Mouse (Mus musculus) neural tube, embryonic 11.5 days (tissue): ENCODE data around the gene Zfp984. TPM values are rescaled to one million over a fixed set of nuclear protein-coding genes. Genes with fewer than 3 reads are reported as not detected.
"Not testable (repeated sequence)": the region's sequence is repeated elsewhere in the genome, so short reads cannot be mapped to it uniquely, and the experiment has no call there.

ENCODE experiments used
- ATAC-seq: fragments of 200-750 bp; cut with Nextera tagmentation; 2 replicates; pipeline ENCODE4 v1.8.0; 2017; ENCODE audit warnings: moderate number of reproducible peaks, mild to moderate bottlenecking, moderate TSS enrichment, moderate library complexity; ENCODE audit not compliant: insufficient read depth, low FRiP score, low TSS enrichment
- DNase-seq: peaks from one replicate; pipeline ENCODE4 v3.0.0-alpha.2; 2015; ENCODE audit warnings: low spot score
- H3K27ac ChIP-seq: fragments of 300-500 bp; sonication (generic); 2 replicates; pipeline ENCODE4 v1.5.1; 2014; ENCODE audit warnings: low read depth, mild to moderate bottlenecking, low read length
- H3K27me3 ChIP-seq: fragments of 300-500 bp; sonication (generic); 2 replicates; pipeline ENCODE4 v1.6.1; 2014; ENCODE audit warnings: mild to moderate bottlenecking, low read length, mixed read lengths; ENCODE audit not compliant: control insufficient read depth, insufficient read depth
- H3K36me3 ChIP-seq: fragments of 300-500 bp; sonication (generic); 2 replicates; pipeline ENCODE4 v1.6.1; 2014; ENCODE audit warnings: mild to moderate bottlenecking, low read length, moderate library complexity, mixed read lengths; ENCODE audit not compliant: control insufficient read depth, insufficient read depth
- H3K4me1 ChIP-seq: fragments of 300-500 bp; sonication (generic); 2 replicates; pipeline ENCODE4 v1.6.1; 2014; ENCODE audit warnings: low read length, mixed read lengths; ENCODE audit not compliant: control insufficient read depth, insufficient read depth
- H3K4me2 ChIP-seq: fragments of 300-500 bp; sonication (generic); 2 replicates; pipeline ENCODE4 v1.6.1; 2014; ENCODE audit warnings: low read depth, mild to moderate bottlenecking, moderate library complexity
- H3K4me3 ChIP-seq: fragments of 300-500 bp; sonication (generic); 2 replicates; pipeline ENCODE4 v1.5.1; 2014; ENCODE audit warnings: low read depth, low read length
- H3K9ac ChIP-seq: fragments of 300-500 bp; sonication (generic); 2 replicates; pipeline ENCODE4 v1.6.1; 2014; ENCODE audit warnings: mild to moderate bottlenecking, low read length
- H3K9me3 ChIP-seq: fragments of 300-500 bp; sonication (generic); 2 replicates; pipeline ENCODE4 v1.6.1; 2016; ENCODE audit warnings: low read length; ENCODE audit not compliant: control insufficient read depth
- WGBS: fragments of 180-500 bp; shearing (Covaris S2); extraction: QIAGEN DNeasy Blood & Tissue Kit; methylation state at CpG from one replicate; pipeline ENCODE4 v1.1.7; 2014; 5-methylcytosine and 5-hydroxymethylcytosine counted together
- polyA plus RNA-seq: library from polyadenylated mRNA; unstranded; fragments of >200 nt; fragmentation: Nextera tagmentation; extraction: Ambion mirVana; gene quantifications from 2 replicates; pipeline ENCODE4 v1.2.1, GENCODE M21; 2014

Zfp984 gene
- 7.2 and 7.5 TPM in 2 replicates for polyA plus RNA-seq

DNA sequence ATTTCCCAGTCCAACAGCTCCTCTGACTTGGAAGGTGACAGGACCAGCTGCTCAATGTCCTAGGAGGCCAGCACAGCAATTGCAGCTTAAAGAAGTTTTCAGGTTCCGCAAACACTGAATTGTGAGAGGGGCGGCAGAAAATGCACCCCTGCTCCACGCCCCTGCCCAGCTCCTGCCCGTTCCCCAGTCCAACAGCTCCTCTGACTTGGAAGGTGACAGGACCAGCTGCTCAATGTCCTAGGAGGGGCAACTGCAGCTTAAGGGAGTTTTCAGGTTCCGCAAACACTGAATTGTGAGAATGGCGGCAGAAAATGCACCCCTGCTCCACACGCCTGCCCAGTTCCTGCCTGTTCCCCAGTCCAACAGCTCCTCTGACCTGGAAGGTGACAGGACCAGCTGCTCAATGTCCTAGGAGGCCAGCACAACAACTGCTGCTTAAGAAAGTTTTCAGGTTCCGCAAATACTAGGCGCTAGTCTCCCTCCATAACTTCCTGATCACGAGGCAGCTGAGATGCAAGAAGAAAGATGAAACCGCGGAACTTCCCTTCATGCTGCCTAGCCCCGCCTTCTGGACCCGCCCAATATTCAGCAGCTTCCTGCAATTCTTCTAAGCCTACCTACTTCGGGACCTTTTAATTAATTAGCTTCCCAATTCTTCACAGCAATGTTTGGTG is at the start of gene Zfp984:
Gene Zfp984 (minus strand): TSS at position 497 of the 674 bp plus-strand sequence.
- H3K27me3 ChIP-seq, H3K36me3 ChIP-seq, H3K9me3 ChIP-seq, H3K4me1 ChIP-seq, H3K27ac ChIP-seq: not testable (repeated sequence)
- Histone ChIP-seq H3K4me3 (peak within 1 kb of the TSS; percentile 39), H3K4me2 (peak within 1 kb of the TSS; percentile 63), H3K9ac (peak within 1 kb of the TSS; percentile 39)
- WGBS = 9% methylated on average over 15 of the region's 15 CpGs
- ATAC-seq = 0 out of 2 replicates have a peak, but pooled peaks have one; percentile 32
- peak; percentile 61 for DNase-seq

GRCm38 (mm10) chr4:147850776-147851175 is 41.2 kb upstream of the Zfp984 start:
- Histone ChIP-seq H3K9ac (no peak overlapping the region), H3K27me3 (no peaks in the 10 kb centered on the region), H3K4me2 (no peak overlapping the region), H3K27ac (no peak overlapping the region), H3K4me1 (peaks cover 3% of the 10 kb centered on the region; the same call in 1 of the 2 replicates), H3K36me3 (no peaks in the 10 kb centered on the region), H3K4me3 (no peak overlapping the region), H3K9me3 (no peaks in the 10 kb centered on the region)
- ATAC-seq (no peak), DNase-seq (no peak)
- 78% methylated on average over 2 of the region's 2 CpGs for WGBS

DNA sequence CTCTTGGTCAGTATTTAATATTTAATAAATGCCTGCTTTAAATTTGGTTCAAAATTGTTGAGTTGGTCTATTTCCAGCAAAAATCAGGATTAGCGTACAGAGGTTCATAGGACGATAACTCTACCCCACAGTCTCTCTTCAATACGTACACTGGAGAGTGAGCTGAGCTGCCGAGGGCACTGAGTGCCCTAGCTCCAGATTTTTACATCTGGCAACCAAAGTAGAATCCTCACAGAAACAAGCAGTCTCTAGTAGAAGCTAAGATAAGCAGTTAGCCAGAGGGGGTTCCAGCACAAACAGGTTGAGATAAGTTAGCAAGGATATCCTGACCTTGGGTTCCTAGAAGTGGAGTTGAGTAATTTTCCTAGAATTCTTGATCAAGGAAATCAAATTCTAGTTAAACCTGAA is 39.0 kb upstream of the Zfp984 start:
- 5% methylated on average over 4 of the region's 4 CpGs for WGBS
- H3K36me3 ChIP-seq = no peaks in the 10 kb centered on the region; the same call in 1 of the 2 replicates
- H3K9ac ChIP-seq = peak overlapping the region; percentile 58
- peak overlapping the region; percentile 80 for H3K4me3 ChIP-seq
- H3K27me3 ChIP-seq = no peaks in the 10 kb centered on the region
- ATAC-seq (peak; percentile 67), DNase-seq (no peak)
- H3K4me1 ChIP-seq = peaks cover 3% of the 10 kb centered on the region; the same call in 1 of the 2 replicates
- H3K9me3 ChIP-seq = no peaks in the 10 kb centered on the region
- H3K27ac ChIP-seq = no peak overlapping the region
- peak overlapping the region; percentile 51 for H3K4me2 ChIP-seq

DNA sequence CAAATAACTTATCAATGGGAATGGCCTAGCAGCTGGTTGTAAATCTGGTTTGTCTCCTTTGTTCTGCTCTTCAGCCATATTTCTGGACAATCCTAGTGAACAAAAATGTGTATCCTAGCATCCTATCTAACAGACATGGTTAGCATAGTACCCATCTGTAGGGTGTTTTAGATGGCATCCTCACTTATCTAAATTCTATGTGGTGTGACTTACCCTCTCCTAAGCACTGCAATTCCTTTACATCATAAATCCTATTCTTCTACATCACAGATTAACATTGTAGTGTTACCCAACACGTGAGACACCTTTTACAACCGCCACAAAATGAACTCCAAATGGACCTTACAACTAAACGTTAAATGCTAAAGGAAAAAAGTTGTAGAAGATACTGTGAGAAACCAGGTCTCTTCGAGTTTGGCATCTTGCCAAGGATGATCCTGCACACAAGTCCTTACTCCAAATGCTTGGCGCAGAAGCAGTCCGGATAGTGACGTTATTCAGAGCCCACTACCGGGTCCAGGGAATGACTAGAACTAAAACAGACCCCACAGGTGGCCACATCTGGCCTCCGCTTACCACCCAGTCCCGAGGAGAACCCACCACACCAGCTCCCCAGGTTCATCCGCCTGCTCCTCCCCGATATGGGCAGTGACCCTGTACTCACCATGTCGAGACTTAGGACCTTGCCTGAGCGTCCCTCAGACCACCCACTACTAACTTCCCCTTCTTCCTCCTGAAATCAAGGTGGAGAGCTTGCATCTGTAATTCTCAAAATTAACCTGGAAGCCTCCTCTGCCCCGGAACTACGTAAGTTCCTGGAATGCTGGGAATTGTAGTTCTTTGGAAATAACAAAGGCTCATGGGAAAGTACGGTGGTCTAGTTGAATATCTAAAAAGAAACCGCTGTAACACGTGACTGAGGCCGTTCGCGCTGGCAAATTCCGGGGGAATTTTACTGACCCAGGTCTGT is 38.3 kb upstream of the Zfp984 start, which contains the start of gene Zfp933:
Gene Zfp933 (minus strand): TSS at position 753 of the 970 bp plus-strand sequence.
- DNase-seq (peak; percentile 71), ATAC-seq (peak; percentile 89)
- no peaks in the 10 kb centered on the region for H3K9me3 ChIP-seq
- H3K27me3 ChIP-seq = no peaks in the 10 kb centered on the region
- H3K4me2 ChIP-seq = peak within 1 kb of the TSS; percentile 58
- H3K4me1 ChIP-seq = peaks cover 3% of the 10 kb centered on the region; the same call in 1 of the 2 replicates
- H3K36me3 ChIP-seq = no peaks in the 10 kb centered on the region; the same call in 1 of the 2 replicates
- H3K9ac ChIP-seq = peak within 1 kb of the TSS; percentile 68
- WGBS = 5% methylated on average over 23 of the region's 23 CpGs
- no peak within 1 kb of the TSS for H3K27ac ChIP-seq
- peak within 1 kb of the TSS; percentile 80 for H3K4me3 ChIP-seq

DNA sequence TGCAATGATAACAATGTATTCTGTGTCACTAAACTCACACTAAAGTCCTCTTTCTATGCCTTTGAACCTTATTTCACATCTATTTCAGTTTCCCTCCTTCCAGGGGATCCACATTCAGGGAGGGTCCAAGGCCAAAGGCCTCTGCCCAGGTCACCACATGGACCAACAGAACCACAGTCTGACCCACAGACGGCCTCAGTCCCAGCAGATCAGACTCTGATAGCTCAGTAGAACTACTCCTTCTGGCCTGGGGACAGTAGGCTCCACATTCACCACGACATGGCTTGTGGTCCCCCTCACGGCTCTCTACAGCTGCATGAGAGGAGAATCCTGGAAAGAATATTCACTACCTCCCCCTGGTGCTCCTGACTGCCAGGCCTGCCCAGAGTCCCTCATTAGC is 33.3 kb upstream of the Zfp984 start:
- Histone ChIP-seq H3K9me3 (no peaks in the 10 kb centered on the region), H3K27ac (no peak overlapping the region), H3K4me3 (no peak overlapping the region), H3K9ac (no peak overlapping the region), H3K27me3 (no peaks in the 10 kb centered on the region), H3K36me3 (peaks cover 3% of the 10 kb centered on the region; the same call in 1 of the 2 replicates), H3K4me1 (peaks cover 3% of the 10 kb centered on the region; the same call in 1 of the 2 replicates), H3K4me2 (no peak overlapping the region)
- ATAC-seq (no peak), DNase-seq (no peak)
- 96% methylated on average over 3 of the region's 3 CpGs for WGBS

DNA sequence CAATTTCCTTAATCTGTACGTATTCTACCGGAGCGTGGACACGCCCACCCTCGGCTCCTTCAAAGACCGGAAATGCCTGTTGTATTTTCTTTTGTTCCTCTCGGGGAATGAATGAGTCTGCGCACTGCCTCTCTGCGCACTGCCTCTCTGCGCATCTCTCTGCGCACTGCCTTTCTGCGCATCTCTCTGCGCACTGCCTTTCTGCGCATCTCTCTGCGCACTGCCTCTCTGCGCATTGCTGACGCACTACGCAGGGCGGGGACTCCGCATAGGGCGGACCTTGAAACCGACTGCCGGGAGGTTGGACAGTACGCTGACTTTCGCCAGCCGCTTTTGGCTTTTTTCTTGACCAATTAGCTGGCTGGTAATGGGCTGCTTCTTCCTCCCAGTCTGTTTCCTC is 29.7 kb upstream of the Zfp984 start:
- H3K36me3 ChIP-seq, H3K4me1 ChIP-seq, ATAC-seq, H3K27me3 ChIP-seq, H3K4me2 ChIP-seq, H3K9me3 ChIP-seq, H3K27ac ChIP-seq, H3K9ac ChIP-seq, H3K4me3 ChIP-seq, DNase-seq: not testable (repeated sequence)
- 98% methylated on average over 13 of the region's 26 CpGs for WGBS

- Histone ChIP-seq H3K36me3 (peaks cover 15% of the 10 kb centered on the region), H3K27me3 (no peaks in the 10 kb centered on the region), H3K9ac (no peak overlapping the region), H3K4me3 (no peak overlapping the region), H3K4me1 (no peaks in the 10 kb centered on the region), H3K9me3 (peaks cover 20% of the 10 kb centered on the region; the same call in 1 of the 2 replicates), H3K4me2 (no peak overlapping the region), H3K27ac (no peak overlapping the region)
- ATAC-seq (no peak), DNase-seq (no peak)
- WGBS = 94% methylated on average over 4 of the region's 4 CpGs
Measured at GRCm38 (mm10) chr4:147824389-147824788, 14.8 kb upstream of the Zfp984 start.

DNA sequence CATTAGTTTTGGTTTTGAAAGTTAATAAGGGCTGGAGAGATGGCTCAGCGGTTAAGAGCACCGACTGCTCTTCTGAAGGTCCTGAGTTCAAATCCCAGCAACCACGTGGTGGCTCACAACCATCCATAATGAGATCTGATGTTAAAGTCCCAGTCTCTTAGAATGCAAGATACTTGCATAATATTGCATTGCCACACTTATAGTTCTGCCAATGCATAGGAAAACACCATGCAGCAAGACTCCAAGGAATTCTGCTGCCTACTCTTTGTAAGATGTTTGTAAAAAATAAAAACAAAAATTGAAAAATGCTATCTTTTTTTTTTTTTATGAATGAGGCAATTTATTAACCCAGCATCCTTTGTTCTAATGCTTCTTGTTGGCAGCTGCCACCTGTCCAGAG is 11.8 kb upstream of the Zfp984 start:
- not testable (repeated sequence) for ATAC-seq, H3K4me1 ChIP-seq, H3K27me3 ChIP-seq, DNase-seq, H3K27ac ChIP-seq, H3K4me3 ChIP-seq, H3K36me3 ChIP-seq, H3K9ac ChIP-seq, H3K4me2 ChIP-seq
- 83% methylated on average over 3 of the region's 3 CpGs for WGBS
- H3K9me3 ChIP-seq = peaks cover 18% of the 10 kb centered on the region; the same call in 1 of the 2 replicates
